Mouse (Mus musculus) limb, embryonic 11.5 days (tissue): ENCODE results near the gene Ccl6. TPM values are rescaled to one million over a fixed set of nuclear protein-coding genes. Genes with fewer than 3 reads are reported as not detected.

Experiments used
- ATAC-seq: fragments of 200-750 bp; cut with Nextera tagmentation; 2 replicates; pipeline ENCODE4 v1.8.0; 2017; ENCODE audit warnings: low read depth; ENCODE audit not compliant: insufficient number of reproducible peaks, low FRiP score, low TSS enrichment
- DNase-seq: peaks from one replicate; pipeline ENCODE4 v3.0.0-alpha.2; 2015; ENCODE audit warnings: low spot score
- H3K27ac ChIP-seq: fragments of 300-500 bp; sonication (generic); replicated peaks from 2 replicates; pipeline ENCODE4 v1.5.1; 2014; ENCODE audit warnings: low read depth, mild to moderate bottlenecking, low read length
- H3K27me3 ChIP-seq: fragments of 300-500 bp; sonication (generic); 2 replicates; pipeline ENCODE4 v1.6.1; 2014; ENCODE audit warnings: mild to moderate bottlenecking, low read length, mixed read lengths; ENCODE audit not compliant: control insufficient read depth, insufficient read depth
- H3K36me3 ChIP-seq: fragments of 300-500 bp; sonication (generic); 2 replicates; pipeline ENCODE4 v1.6.1; 2014; ENCODE audit warnings: mild to moderate bottlenecking, low read length, moderate library complexity, mixed read lengths; ENCODE audit not compliant: control insufficient read depth, insufficient read depth
- H3K4me1 ChIP-seq: fragments of 300-500 bp; sonication (generic); 2 replicates; pipeline ENCODE4 v1.6.1; 2014; ENCODE audit warnings: low read length, mixed read lengths; ENCODE audit not compliant: control insufficient read depth, insufficient read depth
- H3K4me2 ChIP-seq: fragments of 300-500 bp; sonication (generic); 2 replicates; pipeline ENCODE4 v1.6.1; 2014; ENCODE audit warnings: low read depth, mild to moderate bottlenecking, moderate library complexity; ENCODE audit not compliant: severe bottlenecking
- H3K4me3 ChIP-seq: fragments of 300-500 bp; sonication (generic); 2 replicates; pipeline ENCODE4 v1.5.1; 2014; ENCODE audit warnings: low read depth, low read length
- H3K9ac ChIP-seq: fragments of 300-500 bp; sonication (generic); 2 replicates; pipeline ENCODE4 v1.6.1; 2014; ENCODE audit warnings: mild to moderate bottlenecking, low read length
- H3K9me3 ChIP-seq: fragments of 300-500 bp; sonication (generic); 2 replicates; pipeline ENCODE4 v1.6.1; 2016; ENCODE audit warnings: low read length; ENCODE audit not compliant: control insufficient read depth
- WGBS: fragments of 180-500 bp; shearing (Covaris S2); extraction: QIAGEN DNeasy Blood & Tissue Kit; methylation state at CpG from one replicate; pipeline ENCODE4 v1.1.7; 2014; 5-methylcytosine and 5-hydroxymethylcytosine counted together
- polyA plus RNA-seq: library from polyadenylated mRNA; unstranded; fragments of >200 nt; fragmentation: Nextera tagmentation; extraction: Ambion mirVana; gene quantifications from 2 replicates; pipeline ENCODE4 v1.2.1, GENCODE M21; 2014

The Ccl6 gene
- polyA plus RNA-seq, 1 experiment from 2014 or later = 1.1 TPM

DNA sequence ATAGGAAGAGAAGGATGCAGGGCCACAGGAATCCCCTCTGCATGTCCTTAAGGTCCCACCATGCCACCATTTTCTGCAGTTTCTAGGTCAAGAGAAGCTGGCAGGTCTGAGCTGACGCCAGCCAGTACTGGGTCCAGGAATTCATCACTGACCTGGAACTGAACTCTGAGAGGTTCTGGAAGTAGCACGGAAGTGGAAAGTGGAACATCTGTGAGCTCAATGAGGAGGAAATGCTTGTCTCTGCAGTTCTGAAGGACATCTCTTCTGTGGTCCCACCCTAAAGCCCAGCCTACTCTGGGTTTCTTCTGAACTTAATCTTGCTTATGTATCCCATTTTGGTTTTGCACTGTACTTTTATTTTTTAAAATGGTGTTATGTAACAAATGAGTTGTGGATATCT, 38.2 kb upstream of the Ccl6 start:
- H3K27me3 ChIP-seq = no peaks in the 10 kb centered on the region
- H3K9ac ChIP-seq = no peak overlapping the region
- DNase-seq = no peak
- H3K4me1 ChIP-seq = no peaks in the 10 kb centered on the region
- no peak overlapping the region for H3K27ac ChIP-seq
- ATAC-seq = no peak
- no peaks in the 10 kb centered on the region for H3K36me3 ChIP-seq
- no peaks in the 10 kb centered on the region for H3K9me3 ChIP-seq
- no peak overlapping the region for H3K4me2 ChIP-seq
- no peak overlapping the region for H3K4me3 ChIP-seq
- 76% methylated on average over 2 of the region's 2 CpGs for WGBS

GRCm38 (mm10) chr11:83630630-83631029, 37.7 kb upstream of the Ccl6 start:
- Histone ChIP-seq H3K4me2 (no peak overlapping the region), H3K9me3 (no peaks in the 10 kb centered on the region), H3K27ac (no peak overlapping the region), H3K4me3 (no peak overlapping the region), H3K9ac (no peak overlapping the region), H3K27me3 (no peaks in the 10 kb centered on the region), H3K36me3 (no peaks in the 10 kb centered on the region), H3K4me1 (no peaks in the 10 kb centered on the region)
- ATAC-seq (no peak), DNase-seq (no peak)
- 97% methylated on average over 1 of the region's 1 CpGs for WGBS

DNA sequence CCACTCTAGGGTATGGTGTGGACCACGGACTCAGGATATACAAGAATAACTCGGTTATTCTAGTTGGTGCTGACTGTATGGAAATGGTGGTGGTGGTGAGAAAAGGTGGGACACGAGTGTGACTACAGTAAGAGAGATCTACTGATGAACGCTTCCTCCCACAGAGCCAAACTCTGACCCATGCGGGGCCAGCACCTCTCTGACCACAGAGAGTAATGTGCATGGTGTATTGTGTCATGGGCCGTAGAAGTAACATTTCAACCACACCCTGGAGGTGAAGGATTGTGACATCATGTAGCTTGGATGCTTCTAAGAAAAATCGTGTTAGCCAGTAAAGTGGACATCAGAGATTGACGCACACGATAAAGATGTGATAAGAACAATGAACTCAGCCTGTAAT, 35.9 kb upstream of the Ccl6 start:
- H3K27me3 ChIP-seq = no peaks in the 10 kb centered on the region
- H3K4me2 ChIP-seq = no peak overlapping the region
- DNase-seq (no peak), ATAC-seq (no peak)
- no peak overlapping the region for H3K27ac ChIP-seq
- no peak overlapping the region for H3K4me3 ChIP-seq
- 88% methylated on average over 9 of the region's 9 CpGs for WGBS
- no peaks in the 10 kb centered on the region for H3K9me3 ChIP-seq
- no peak overlapping the region for H3K9ac ChIP-seq
- H3K4me1 ChIP-seq = no peaks in the 10 kb centered on the region
- no peaks in the 10 kb centered on the region for H3K36me3 ChIP-seq

DNA sequence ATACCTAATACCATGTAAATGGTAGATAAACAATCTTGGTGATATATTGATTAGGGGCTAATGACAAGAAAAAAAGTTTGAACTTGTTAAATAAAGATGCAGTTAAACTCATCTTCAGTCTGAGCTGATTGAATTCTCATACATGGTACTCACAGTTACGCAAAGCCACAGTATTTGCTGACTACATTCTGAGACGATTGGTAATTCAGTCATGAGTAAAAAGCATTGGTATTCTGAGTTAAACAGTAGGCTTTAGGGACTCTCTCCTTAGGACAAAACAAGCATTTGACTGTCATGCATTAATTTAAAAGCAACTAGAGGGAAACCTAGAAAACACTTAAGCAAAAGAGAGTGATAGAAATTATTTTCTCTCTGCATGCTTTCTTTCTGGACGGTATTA, 30.7 kb upstream of the Ccl6 start:
- WGBS = 90% methylated on average over 3 of the region's 3 CpGs

GRCm38 (mm10) chr11:83619037-83619436, 26.1 kb upstream of the Ccl6 start:
- Histone ChIP-seq H3K4me1 (no peaks in the 10 kb centered on the region), H3K36me3 (no peaks in the 10 kb centered on the region), H3K9ac (no peak overlapping the region), H3K4me2 (no peak overlapping the region), H3K4me3 (no peak overlapping the region), H3K27me3 (no peaks in the 10 kb centered on the region), H3K9me3 (no peaks in the 10 kb centered on the region), H3K27ac (no peak overlapping the region)
- ATAC-seq (no peak), DNase-seq (no peak)
- WGBS = 86% methylated on average over 1 of the region's 1 CpGs

More for the DNA sequence above, 30.7 kb upstream of the Ccl6 start:
- Histone ChIP-seq H3K4me3 (no peak overlapping the region), H3K4me1 (no peaks in the 10 kb centered on the region), H3K36me3 (no peaks in the 10 kb centered on the region), H3K9me3 (no peaks in the 10 kb centered on the region), H3K27me3 (no peaks in the 10 kb centered on the region), H3K4me2 (no peak overlapping the region), H3K9ac (no peak overlapping the region), H3K27ac (no peak overlapping the region)
- DNase-seq (no peak), ATAC-seq (no peak)

GRCm38 (mm10) chr11:83618238-83618637, 25.4 kb upstream of the Ccl6 start:
- no peaks in the 10 kb centered on the region for H3K27me3 ChIP-seq
- H3K4me2 ChIP-seq = no peak overlapping the region
- no peaks in the 10 kb centered on the region for H3K4me1 ChIP-seq
- no peaks in the 10 kb centered on the region for H3K36me3 ChIP-seq
- no peaks in the 10 kb centered on the region for H3K9me3 ChIP-seq
- WGBS = 74% methylated on average over 5 of the region's 5 CpGs
- DNase-seq (no peak), ATAC-seq (no peak)
- no peak overlapping the region for H3K9ac ChIP-seq
- no peak overlapping the region for H3K4me3 ChIP-seq
- no peak overlapping the region for H3K27ac ChIP-seq

DNA sequence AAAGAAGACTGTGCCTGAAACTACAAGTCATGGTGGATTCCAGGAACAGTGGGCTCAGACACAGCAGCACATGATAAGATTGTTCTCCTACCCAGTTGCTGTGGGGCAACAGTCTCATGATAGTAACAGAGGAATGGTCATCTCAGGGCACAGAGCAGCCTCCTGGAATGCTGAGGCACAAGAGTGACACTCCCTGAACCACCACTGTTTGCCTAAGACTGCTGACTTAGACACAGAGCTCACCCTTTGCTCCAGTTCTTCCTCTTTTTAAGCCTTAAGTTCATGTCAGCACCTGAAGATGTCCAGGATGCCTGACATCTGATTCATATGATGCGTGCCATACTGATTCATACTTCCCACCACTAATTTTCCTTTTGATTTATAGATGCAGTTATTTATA, 23.7 kb upstream of the Ccl6 start:
- WGBS = 95% methylated on average over 1 of the region's 1 CpGs
- H3K4me2 ChIP-seq = no peak overlapping the region

GRCm38 (mm10) chr11:83610900-83611299, 18.0 kb upstream of the Ccl6 start:
- Histone ChIP-seq H3K4me3 (no peak overlapping the region), H3K27me3 (no peaks in the 10 kb centered on the region), H3K9me3 (no peaks in the 10 kb centered on the region), H3K9ac (no peak overlapping the region), H3K27ac (no peak overlapping the region), H3K36me3 (no peaks in the 10 kb centered on the region), H3K4me2 (no peak overlapping the region), H3K4me1 (no peaks in the 10 kb centered on the region)
- WGBS = 83% methylated on average over 2 of the region's 2 CpGs
- ATAC-seq (no peak), DNase-seq (no peak)

More for the DNA sequence above, 23.7 kb upstream of the Ccl6 start:
- Histone ChIP-seq H3K36me3 (no peaks in the 10 kb centered on the region), H3K27ac (no peak overlapping the region), H3K9ac (no peak overlapping the region), H3K9me3 (no peaks in the 10 kb centered on the region), H3K4me3 (no peak overlapping the region), H3K27me3 (no peaks in the 10 kb centered on the region), H3K4me1 (no peaks in the 10 kb centered on the region)
- ATAC-seq = no peak
- DNase-seq = no peak

DNA sequence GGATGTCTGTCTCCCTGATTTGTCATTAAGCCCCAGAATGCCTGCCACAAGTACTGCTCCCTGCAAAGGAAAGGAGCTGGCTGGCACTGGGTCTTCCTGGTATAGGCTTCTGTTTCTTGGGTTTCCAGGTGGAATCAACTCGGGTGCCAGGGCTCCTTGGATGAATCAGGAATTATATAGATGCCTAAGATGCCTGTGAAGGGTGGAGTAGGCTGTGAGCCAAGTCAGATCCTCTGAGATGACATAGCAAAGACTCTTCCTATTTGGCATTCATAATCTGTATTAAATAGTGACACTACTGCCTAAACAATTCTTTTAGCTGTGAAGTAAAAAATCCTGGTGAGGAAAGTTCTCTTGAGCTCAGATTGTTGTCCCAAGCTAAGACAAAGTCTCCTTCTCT, 13.5 kb upstream of the Ccl6 start:
- H3K4me3 ChIP-seq = no peak overlapping the region
- no peak overlapping the region for H3K27ac ChIP-seq
- ATAC-seq = no peak
- H3K9me3 ChIP-seq = no peaks in the 10 kb centered on the region
- no peak for DNase-seq
- no peaks in the 10 kb centered on the region for H3K36me3 ChIP-seq
- no peaks in the 10 kb centered on the region for H3K4me1 ChIP-seq
- H3K9ac ChIP-seq = no peak overlapping the region
- H3K27me3 ChIP-seq = no peaks in the 10 kb centered on the region
- WGBS = 61% methylated on average over 1 of the region's 1 CpGs
- no peak overlapping the region for H3K4me2 ChIP-seq
